Mouse (Mus musculus) CH12.LX (cell line): ENCODE measurements at regions not wholly inside any gene's neighbourhood (a gene's known extent, or its start where the extent isn't known, plus 50 kb on each side); places are given as distances from the start of the nearest gene placed in this dataset.

Experiments
- DNase-seq: peaks from one replicate; pipeline ENCODE4 v3.0.0-alpha.2; 2013; ENCODE audit errors: extremely low read depth
- H3K27ac ChIP-seq: 2 replicates; pipeline ENCODE4 v1.5.1; 2012; ENCODE audit warnings: low read depth, mild to moderate bottlenecking, control low read depth, moderate library complexity; ENCODE audit not compliant: insufficient read depth
- H3K27me3 ChIP-seq: replicated peaks from 2 replicates; pipeline ENCODE3; 2012; ENCODE audit warnings: inconsistent platforms
- H3K36me3 ChIP-seq, 2 experiments: replicated peaks in 1 of 2; 2 replicates each; pipeline versions ENCODE3 to v1.6.1; 2012; ENCODE audit warnings: inconsistent platforms in 1 of 2, low read length in 1 of 2, mild to moderate bottlenecking in 1 of 2, mixed read lengths in 1 of 2, moderate library complexity in 1 of 2; ENCODE audit not compliant: control insufficient read depth in 1 of 2, insufficient read depth in 1 of 2
- H3K4me1 ChIP-seq, 2 experiments: 2 replicates each; pipeline ENCODE4 v1.6.1; 2012; ENCODE audit warnings: inconsistent platforms in 1 of 2, moderate library complexity in 1 of 2; ENCODE audit not compliant: insufficient read depth in 2 of 2, control insufficient read depth in 1 of 2
- H3K4me2 ChIP-seq: 2 replicates; pipeline ENCODE4 v1.6.1; 2012; ENCODE audit warnings: low read depth, mild to moderate bottlenecking, control low read depth; ENCODE audit not compliant: poor library complexity, insufficient read depth, severe bottlenecking
- H3K4me3 ChIP-seq, 3 experiments: fragments of 150-350 bp in 1 of 3; sonication (generic) in 1 of 3; replicated peaks in 1 of 3; 2 replicates each; pipeline versions ENCODE3 to v1.5.1; 2011 to 2012; ENCODE audit warnings: low read depth in 2 of 3, low read length in 2 of 3, mild to moderate bottlenecking in 2 of 3, moderate library complexity in 2 of 3, control low read depth in 1 of 3, improper control_type of control experiment in 1 of 3, inconsistent platforms in 1 of 3, mixed read lengths in 1 of 3; ENCODE audit not compliant: poor library complexity in 1 of 3
- H3K79me2 ChIP-seq: replicated peaks from 2 replicates; pipeline ENCODE4 v1.6.1; 2012; ENCODE audit warnings: mild to moderate bottlenecking, moderate library complexity; ENCODE audit not compliant: control insufficient read depth, poor library complexity, insufficient read depth, severe bottlenecking; ENCODE audit errors: extremely low read depth
- H3K9ac ChIP-seq: 2 replicates; pipeline ENCODE4 v1.6.1; 2012; ENCODE audit warnings: low read depth, mild to moderate bottlenecking, control low read depth, moderate library complexity; ENCODE audit not compliant: insufficient read depth
- H3K9me3 ChIP-seq: replicated peaks from 2 replicates; pipeline ENCODE3; 2012; ENCODE audit warnings: low read length, inconsistent platforms, mixed read lengths
- CHD2 ChIP-seq: IDR thresholded peaks from 2 replicates; pipeline ENCODE4 v1.6.1; 2011; ENCODE audit warnings: low read length, improper control_type of control experiment
- E2F4 ChIP-seq: IDR thresholded peaks from 2 replicates; pipeline ENCODE4 v1.6.1; 2011; ENCODE audit warnings: low read depth, low read length, improper control_type of control experiment; ENCODE audit not compliant: insufficient replicate concordance
- EP300 ChIP-seq: IDR thresholded peaks from 2 replicates; pipeline ENCODE4 v1.6.1; 2011; ENCODE audit warnings: low read length, improper control_type of control experiment
- HCFC1 ChIP-seq: IDR thresholded peaks from 2 replicates; pipeline ENCODE4 v1.6.1; 2012; ENCODE audit warnings: low read depth, mild to moderate bottlenecking, inconsistent platforms, low read length, improper control_type of control experiment
- JUND ChIP-seq: conservative IDR thresholded peaks from 2 replicates; pipeline ENCODE4 v1.6.1; 2011; ENCODE audit warnings: low read depth, low read length, improper control_type of control experiment
- KAT2A ChIP-seq: IDR thresholded peaks from 2 replicates; pipeline ENCODE4 v1.6.1; 2012; ENCODE audit warnings: low read length, improper control_type of control experiment, inconsistent platforms; ENCODE audit not compliant: insufficient replicate concordance
- MAX ChIP-seq: IDR thresholded peaks from 2 replicates; pipeline ENCODE4 v1.6.1; 2011; ENCODE audit warnings: low read length, improper control_type of control experiment
- MAZ ChIP-seq: IDR thresholded peaks from 2 replicates; pipeline ENCODE4 v1.6.1; 2012; ENCODE audit warnings: low read depth, mild to moderate bottlenecking, inconsistent platforms, low read length, improper control_type of control experiment, moderate library complexity
- MXI1 ChIP-seq: IDR thresholded peaks from 2 replicates; pipeline ENCODE4 v1.6.1; 2011; ENCODE audit warnings: mild to moderate bottlenecking, low read depth, low read length, improper control_type of control experiment
- MYC ChIP-seq: IDR thresholded peaks from 2 replicates; pipeline ENCODE4 v1.6.1; 2011; ENCODE audit warnings: low read depth, mild to moderate bottlenecking, improper control_type of control experiment, low read length
- NELFE ChIP-seq: IDR thresholded peaks from 2 replicates; pipeline ENCODE4 v1.6.1; 2011; ENCODE audit warnings: low read depth, low read length, improper control_type of control experiment
- POLR2A ChIP-seq: IDR thresholded peaks from 2 replicates; pipeline ENCODE4 v1.6.1; 2011; ENCODE audit warnings: low read depth, mild to moderate bottlenecking, improper control_type of control experiment, low read length
- POLR2AphosphoS2 ChIP-seq: IDR thresholded peaks from 2 replicates; pipeline ENCODE4 v1.6.1; 2011; ENCODE audit warnings: low read depth, low read length, improper control_type of control experiment
- RCOR1 ChIP-seq: conservative IDR thresholded peaks from 2 replicates; pipeline ENCODE4 v1.6.1; 2012; ENCODE audit warnings: low read depth, mild to moderate bottlenecking, inconsistent platforms, low read length, improper control_type of control experiment
- SIN3A ChIP-seq: IDR thresholded peaks from 2 replicates; pipeline ENCODE4 v1.6.1; 2012; ENCODE audit warnings: low read length, improper control_type of control experiment, inconsistent platforms
- TBP ChIP-seq: conservative IDR thresholded peaks from 2 replicates; pipeline ENCODE4 v1.6.1; 2011; ENCODE audit warnings: low read depth, low read length, improper control_type of control experiment
- UBTF ChIP-seq: IDR thresholded peaks from 2 replicates; pipeline ENCODE4 v1.6.1; 2012; ENCODE audit warnings: low read depth, mild to moderate bottlenecking, inconsistent platforms, low read length, improper control_type of control experiment, moderate library complexity
- USF2 ChIP-seq: conservative IDR thresholded peaks from 2 replicates; pipeline ENCODE4 v1.6.1; 2011; ENCODE audit warnings: low read depth, low read length, improper control_type of control experiment
- ZC3H11A ChIP-seq: IDR thresholded peaks from 2 replicates; pipeline ENCODE4 v1.6.1; 2012; ENCODE audit warnings: low read depth, mild to moderate bottlenecking, inconsistent platforms, low read length, improper control_type of control experiment
- dilution Hi-C: fragments of 300-500 bp; cut with MboI; formaldehyde crosslinking; loops from 2 replicates; pipeline ENCODE4 v1.14.3; 2020; ENCODE audit warnings: low sequenced_read_pairs; ENCODE audit not compliant: extremely low pct_unique_long_range_greater_than_20kb, extremely low pct_ligation_motif_present
- in situ Hi-C: fragments of 300-500 bp; cut with MboI; formaldehyde crosslinking; loops from 3 replicates; pipeline ENCODE4 v1.14.3; 2019; ENCODE audit warnings: low sequenced_read_pairs, low pct_ligation_motif_present, low pct_unique_long_range_greater_than_20kb, mixed read lengths

DNA sequence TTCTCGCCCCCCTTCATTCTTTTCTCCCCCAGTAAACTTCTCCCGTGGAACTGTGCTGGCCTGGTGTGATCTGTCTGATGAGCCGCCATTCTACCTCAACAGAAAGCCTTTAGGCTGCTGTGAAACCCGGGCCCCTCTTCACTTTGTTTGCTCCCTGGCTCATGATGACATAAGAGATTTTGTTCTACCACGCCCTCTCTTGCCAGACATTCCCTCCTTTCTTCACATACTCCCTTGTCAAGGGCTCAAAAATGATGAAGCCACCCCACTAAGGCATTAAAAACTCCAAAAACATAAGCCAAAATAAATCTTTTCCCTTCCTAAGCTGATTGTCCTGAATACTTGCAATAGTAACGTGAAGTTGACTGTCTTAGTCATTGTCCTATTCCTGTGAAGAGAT lies 69.1 kb downstream of the Sc5d start:
- H3K9ac ChIP-seq, result no peak overlapping the region
- no peaks in the 10 kb centered on the region for H3K9me3 ChIP-seq
- no peaks in the 10 kb centered on the region for H3K27me3 ChIP-seq
- no peaks in the 10 kb centered on the region for H3K36me3 ChIP-seq
- H3K4me1 ChIP-seq, result no peaks in the 10 kb centered on the region
- H3K27ac ChIP-seq, result no peak overlapping the region
- in situ Hi-C loops, result no loop called here
- no peak overlapping the region for H3K4me2 ChIP-seq
- dilution Hi-C loops, result no loop called here
- H3K79me2 ChIP-seq, result no peaks in the 10 kb centered on the region
- TF ChIP-seq CHD2, result no peak
- no peak for TF ChIP-seq SIN3A
- TF ChIP-seq MAX, result no peak
- no peak for TF ChIP-seq USF2
- no peak for TF ChIP-seq TBP
- TF ChIP-seq UBTF, result no peak
- TF ChIP-seq E2F4, result no peak
- no peak for TF ChIP-seq HCFC1
- TF ChIP-seq JUND, result no peak
- TF ChIP-seq POLR2AphosphoS2, result no peak
- TF ChIP-seq MXI1, result no peak
- no peak for TF ChIP-seq POLR2A
- TF ChIP-seq ZC3H11A, result no peak
- TF ChIP-seq EP300, result no peak
- no peak for TF ChIP-seq RCOR1
- TF ChIP-seq NELFE, result no peak
- no peak for TF ChIP-seq MAZ
- no peak for TF ChIP-seq KAT2A
- TF ChIP-seq MYC, result no peak
- no peak for DNase-seq
- no peak overlapping the region for H3K4me3 ChIP-seq

DNA sequence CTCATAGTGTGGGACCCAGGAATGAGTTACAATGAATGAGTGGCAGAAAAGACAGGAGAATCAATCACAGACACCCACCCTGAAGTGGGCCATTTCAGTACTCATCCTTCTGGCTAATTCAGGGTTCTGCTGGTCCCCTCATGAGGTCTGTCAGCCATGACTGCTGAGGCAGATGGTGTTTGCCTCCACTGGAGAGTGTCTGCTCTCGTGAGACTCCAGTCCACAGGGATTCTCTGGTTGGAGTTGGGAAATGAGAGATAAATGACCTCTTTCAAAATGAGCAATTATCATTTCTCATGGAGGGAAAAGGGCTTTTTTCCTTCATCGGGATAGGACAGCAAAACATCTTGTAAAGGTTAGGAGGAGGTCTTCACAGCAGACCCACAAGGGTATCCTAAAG lies 69.9 kb downstream of the Sc5d start:
- no peaks in the 10 kb centered on the region for H3K79me2 ChIP-seq
- H3K4me2 ChIP-seq, result no peak overlapping the region
- no peak overlapping the region for H3K4me3 ChIP-seq
- TF ChIP-seq POLR2A, result no peak
- TF ChIP-seq, all 38 proteins: peak for 0
- Histone ChIP-seq H3K9me3 (no peaks in the 10 kb centered on the region), H3K27me3 (no peaks in the 10 kb centered on the region), H3K36me3 (no peaks in the 10 kb centered on the region), H3K27ac (no peak overlapping the region), H3K4me1 (no peaks in the 10 kb centered on the region), H3K9ac (no peak overlapping the region)
- no peak for DNase-seq
- dilution Hi-C loops (no loop called here), in situ Hi-C loops (no loop called here)
